Mouse (Mus musculus) adrenal gland, postnatal 14 days (tissue): ENCODE data around the gene Sdhaf1. TPM values are rescaled to one million over a fixed set of nuclear protein-coding genes. Genes with fewer than 3 reads are reported as not detected.

Experiments
- DNase-seq: peaks from one replicate; pipeline ENCODE4 v3.0.0; 2021; ENCODE audit warnings: mixed read lengths
- long read RNA-seq, 2 experiments: library from polyadenylated mRNA; stranded (forward); transcript quantifications; one replicate each; pipeline ENCODE4 v2.0.0; 2021
- total RNA-seq: library from RNA; stranded (reverse); gene quantifications from 2 replicates; pipeline ENCODE4 v1.2.3, GENCODE M21; 2021

Gene Sdhaf1
- total RNA-seq = 15.0 and 19.6 TPM in 2 replicates
- long read RNA-seq, experiment 1, transcript Sdhaf1-201 (1 exons, 2,490 nt) = major isoform, 69 of 69 reads
- long read RNA-seq, experiment 1, partial matches to known transcripts = 0 of 69 reads
- long read RNA-seq, experiment 1, other reads (novel, unspliced or antisense) = 0 of 69 reads
- long read RNA-seq, experiment 2, transcript Sdhaf1-201 (1 exons, 2,490 nt) = major isoform, 48 of 48 reads
- long read RNA-seq, experiment 2, partial matches to known transcripts = 0 of 48 reads
- long read RNA-seq, experiment 2, other reads (novel, unspliced or antisense) = 0 of 48 reads

DNA sequence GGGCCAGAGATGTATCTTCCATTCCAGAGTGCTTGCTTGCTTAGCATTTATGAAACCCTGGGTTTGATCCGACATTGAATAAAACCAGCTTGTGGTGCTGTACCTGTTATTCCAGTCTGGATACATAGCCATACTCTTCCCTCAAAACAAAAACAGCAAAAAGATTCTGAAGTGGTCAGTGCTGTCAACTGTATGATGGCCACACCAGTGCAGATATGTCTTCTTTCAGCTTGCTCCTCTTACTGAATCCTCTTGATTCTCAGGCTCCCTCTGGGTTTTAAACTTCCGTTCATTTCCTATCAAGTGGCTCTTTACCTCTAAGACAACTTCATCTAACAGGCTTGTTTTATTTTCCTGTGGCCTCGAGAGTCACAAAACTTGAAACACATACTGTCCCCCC is at the start of gene Sdhaf1:
Sdhaf1 (minus strand) TSS at position 101 of the 400 bp plus-strand sequence.
- DNase-seq = no peak

- no peak for DNase-seq
Measured at GRCm38 (mm10) chr7:30367466-30367865, 43.8 kb upstream of the Sdhaf1 start.

DNA sequence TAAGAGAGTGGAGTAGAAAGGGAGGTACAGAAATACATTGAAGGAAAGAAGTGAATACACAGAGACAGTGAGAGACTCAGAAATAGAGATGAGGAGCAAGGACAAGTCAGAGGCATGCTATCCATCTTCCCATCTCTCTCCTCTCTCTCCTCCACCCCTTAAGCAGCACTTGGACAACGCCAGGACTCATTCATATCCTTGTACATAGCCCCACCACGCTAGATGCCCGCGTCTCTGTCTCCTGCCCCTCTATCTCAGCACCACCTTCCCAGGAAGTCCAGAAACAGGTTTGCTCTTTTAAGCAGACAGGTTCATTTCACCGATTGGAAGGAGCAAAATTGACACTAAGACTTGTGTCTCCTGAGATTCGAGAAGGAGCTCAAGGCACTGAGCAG is 39.6 kb upstream of the Sdhaf1 start:
- no peak for DNase-seq

GRCm38 (mm10) chr7:30362652-30363343 is 39.1 kb upstream of the Sdhaf1 start, which contains the start of gene Lrfn3:
Gene Lrfn3 (minus strand): TSS chr7:30362772.
- peak; percentile 64 for DNase-seq

GRCm38 (mm10) chr7:30360028-30360427 is 36.3 kb upstream of the Sdhaf1 start:
- DNase-seq = peak; percentile 82

- DNase-seq = no peak
Measured at GRCm38 (mm10) chr7:30359276-30359865, 35.7 kb upstream of the Sdhaf1 start.

GRCm38 (mm10) chr7:30358378-30359186 is 34.9 kb upstream of the Sdhaf1 start:
- DNase-seq = no peak

- peak; percentile 34 for DNase-seq
Measured at GRCm38 (mm10) chr7:30354059-30354458, 30.4 kb upstream of the Sdhaf1 start.

GRCm38 (mm10) chr7:30353279-30353822 is 29.7 kb upstream of the Sdhaf1 start:
- peak; percentile 88 for DNase-seq

DNA sequence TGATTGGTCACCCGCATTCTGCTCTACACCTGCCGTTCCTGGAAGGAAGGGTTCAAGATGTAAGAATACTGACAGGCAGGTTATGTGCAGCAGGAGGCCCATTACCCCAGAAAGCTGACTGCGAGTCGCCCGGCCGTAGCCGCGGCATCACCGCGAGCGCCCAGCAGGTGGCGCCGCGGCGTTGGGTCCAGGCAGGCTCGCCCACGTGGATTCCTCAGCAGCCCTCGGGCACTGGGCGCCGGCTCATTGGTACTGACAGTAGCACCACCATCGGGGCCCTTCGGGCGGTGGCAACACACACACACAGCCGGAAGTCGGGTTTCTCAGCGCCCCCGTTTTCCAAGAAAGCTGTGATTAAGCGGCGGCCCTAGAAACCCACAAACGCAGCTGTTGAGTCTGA is 24.1 kb upstream of the Sdhaf1 start:
- DNase-seq = peak; percentile 83

DNA sequence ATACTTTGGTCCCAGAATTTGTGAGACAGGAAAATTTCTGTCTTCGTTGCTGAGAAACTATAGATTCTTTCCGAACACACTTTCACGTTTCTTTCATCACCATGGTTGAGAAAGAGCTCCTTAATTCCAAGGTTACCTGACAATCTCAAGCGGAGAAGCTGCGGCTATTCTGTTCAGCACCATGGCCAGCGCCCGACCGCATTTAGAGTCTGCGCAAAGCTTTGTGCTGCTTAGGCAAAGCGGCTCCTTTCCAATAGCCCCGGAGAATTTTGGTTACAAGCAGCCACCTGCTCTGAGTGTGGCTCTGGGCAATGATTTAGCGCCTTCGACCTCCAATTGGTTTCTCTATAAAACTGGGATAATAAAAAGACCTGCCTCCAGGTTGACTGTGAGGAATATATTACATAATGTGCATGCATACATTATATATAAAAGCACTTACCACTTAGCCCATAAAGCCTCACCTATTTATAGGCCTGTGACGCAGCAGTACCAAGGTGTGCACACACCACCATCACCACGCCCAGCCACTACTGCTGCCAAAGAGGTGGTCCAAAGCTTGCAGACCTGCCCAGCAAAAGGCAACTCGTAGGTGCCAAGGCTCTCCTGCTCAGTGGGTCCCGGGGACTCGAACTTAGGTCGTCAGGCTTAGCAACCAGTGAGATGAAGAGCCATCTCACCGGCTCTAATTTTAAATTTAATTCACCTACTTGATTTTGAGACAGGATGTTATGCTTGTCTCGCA is 23.1 kb upstream of the Sdhaf1 start:
- peak; percentile 84 for DNase-seq

- no peak for DNase-seq
Measured at GRCm38 (mm10) chr7:30339432-30340109, 15.9 kb upstream of the Sdhaf1 start.

DNA sequence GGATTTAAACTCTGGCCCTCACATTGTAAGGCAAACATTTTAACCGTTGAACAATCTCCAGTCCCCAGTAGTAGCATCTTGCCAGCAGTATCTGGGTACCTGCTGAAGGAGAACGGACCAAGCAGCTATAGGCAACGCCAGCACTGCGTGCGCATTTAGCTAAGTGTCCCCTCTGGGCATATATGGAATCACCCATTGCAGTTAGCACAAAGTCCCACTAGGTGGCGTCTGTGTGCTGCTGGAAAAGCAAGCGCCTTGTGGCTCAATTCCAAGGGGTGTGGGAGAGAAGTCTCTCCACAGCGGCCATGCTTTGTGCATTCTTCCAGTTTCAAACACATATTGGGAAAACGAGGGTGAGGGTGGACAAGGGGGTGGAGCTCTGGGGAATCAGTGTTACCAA is 12.7 kb upstream of the Sdhaf1 start:
- DNase-seq = peak; percentile 92

- no peak for DNase-seq
Measured at GRCm38 (mm10) chr7:30335688-30336087, 12.0 kb upstream of the Sdhaf1 start.

- DNase-seq = no peak
Measured at GRCm38 (mm10) chr7:30334563-30334962, 10.9 kb upstream of the Sdhaf1 start.

GRCm38 (mm10) chr7:30333436-30333835 is 9.7 kb upstream of the Sdhaf1 start:
- peak; percentile 90 for DNase-seq

DNA sequence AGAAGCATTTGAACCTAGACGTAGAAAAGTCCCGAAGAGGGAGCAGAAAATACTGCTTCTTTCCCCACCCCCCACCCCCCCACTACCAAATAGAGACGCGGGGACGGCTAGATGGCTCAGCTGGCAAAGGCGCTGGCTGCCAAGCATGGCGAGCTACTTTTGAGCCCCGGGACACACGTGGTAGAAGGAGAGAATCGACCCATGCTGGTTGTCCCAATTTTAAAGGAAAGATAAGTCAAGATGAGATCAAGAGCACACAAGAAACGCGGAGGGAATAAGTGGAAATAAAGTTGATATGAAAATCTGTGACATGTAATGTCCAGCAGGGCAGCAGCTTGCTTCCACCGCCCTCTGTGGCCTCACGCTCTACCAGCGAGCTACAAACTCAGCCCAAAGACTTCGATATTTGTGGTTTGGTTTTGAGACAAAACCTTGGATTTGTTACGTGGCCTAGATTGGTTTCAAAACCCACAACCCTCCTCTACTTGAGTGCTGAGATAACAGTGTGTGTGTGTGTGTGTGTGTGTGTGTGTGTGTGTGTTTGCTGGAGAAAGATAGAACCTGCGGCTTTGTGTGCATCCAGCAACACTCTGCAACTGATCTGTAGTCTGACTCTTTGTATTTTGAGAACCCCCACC is 9.0 kb upstream of the Sdhaf1 start:
- no peak for DNase-seq

DNA sequence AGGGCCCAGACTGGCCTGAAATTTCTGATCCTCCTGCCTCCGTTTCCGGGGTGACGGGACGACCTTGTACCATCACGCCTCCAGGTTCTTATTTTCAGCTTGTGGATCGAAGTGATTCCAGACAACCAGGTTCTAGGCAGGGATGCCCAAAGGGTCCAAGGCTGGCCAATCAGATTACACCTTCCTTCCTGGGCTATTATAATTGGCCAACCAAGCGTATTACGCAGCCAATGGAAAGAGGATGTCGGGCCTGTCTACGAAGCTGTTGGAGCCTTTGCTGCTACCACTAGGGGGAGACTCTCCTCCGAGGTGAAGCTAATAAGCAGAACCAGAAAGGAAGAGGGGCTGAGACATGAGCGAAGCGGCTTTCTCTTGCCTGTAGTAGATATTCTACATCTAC is 8.2 kb upstream of the Sdhaf1 start:
- DNase-seq = peak; percentile 90

DNA sequence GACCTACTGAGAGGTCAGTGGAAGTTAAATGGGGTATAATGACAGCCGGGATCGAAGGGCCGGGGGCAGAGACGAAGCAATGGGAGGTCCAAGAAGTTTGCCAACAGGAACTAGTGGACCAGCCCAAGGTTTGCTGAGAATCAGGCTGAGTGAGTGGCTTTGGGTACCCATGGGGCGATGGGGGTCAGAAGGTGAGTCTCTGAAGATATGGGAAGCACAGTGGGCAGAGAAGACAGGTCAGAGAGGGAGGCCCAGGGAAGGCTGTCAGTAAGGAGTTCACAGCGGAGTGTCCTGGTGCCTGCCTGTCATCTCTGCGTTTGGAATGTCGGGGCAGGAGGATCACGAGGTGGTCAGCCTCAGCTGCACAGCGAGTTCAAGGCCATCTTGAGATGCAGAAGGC is 4.7 kb upstream of the Sdhaf1 start:
- DNase-seq = no peak

DNA sequence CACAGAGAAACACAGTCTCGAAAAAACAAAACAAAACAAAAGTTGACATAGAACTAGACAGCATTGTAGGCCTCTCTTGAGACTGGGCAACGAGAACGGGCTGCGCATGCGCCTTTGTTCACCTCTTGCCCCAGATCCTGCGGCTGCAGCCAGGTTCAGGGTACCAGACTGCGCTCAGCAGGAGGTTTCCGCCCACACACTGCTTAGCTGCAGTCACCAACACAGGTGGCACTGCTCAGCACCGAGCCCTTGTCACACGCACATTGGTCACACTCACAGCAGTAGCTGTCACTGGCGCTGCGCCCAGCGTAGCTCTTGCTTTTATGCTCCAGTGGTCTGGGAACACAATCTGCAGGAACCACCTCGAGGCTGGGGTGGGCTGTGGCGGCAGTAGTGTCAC is 3.4 kb upstream of the Sdhaf1 start:
- DNase-seq = no peak
